Mouse (Mus musculus) forebrain, embryonic 10.5 days (tissue): ENCODE results near the gene Gchfr. TPM values are rescaled to one million over a fixed set of nuclear protein-coding genes. Genes with fewer than 3 reads are reported as not detected.

Experiments used
- DNase-seq: peaks from one replicate; pipeline ENCODE4 v3.0.0-alpha.2; 2017; ENCODE audit warnings: low spot score; ENCODE audit errors: extremely low spot score
- H3K27ac ChIP-seq: fragments of 300-500 bp; sonication (generic); 2 replicates; pipeline ENCODE4 v1.5.1; 2016; ENCODE audit warnings: mild to moderate bottlenecking
- H3K27me3 ChIP-seq: fragments of 300-500 bp; sonication (generic); 2 replicates; pipeline ENCODE4 v1.6.1; 2016; ENCODE audit warnings: mild to moderate bottlenecking; ENCODE audit not compliant: poor library complexity, severe bottlenecking
- H3K36me3 ChIP-seq: fragments of 300-500 bp; sonication (generic); replicated peaks from 2 replicates; pipeline ENCODE4 v1.6.1; 2016; ENCODE audit warnings: mild to moderate bottlenecking, moderate library complexity
- H3K4me1 ChIP-seq: fragments of 300-500 bp; sonication (generic); 2 replicates; pipeline ENCODE4 v1.6.1; 2016
- H3K4me3 ChIP-seq: fragments of 300-500 bp; sonication (generic); 2 replicates; pipeline ENCODE4 v1.5.1; 2016; ENCODE audit warnings: mild to moderate bottlenecking, moderate library complexity
- H3K9me3 ChIP-seq: fragments of 300-500 bp; sonication (generic); 2 replicates; pipeline ENCODE4 v1.6.1; 2016; ENCODE audit warnings: mild to moderate bottlenecking, moderate library complexity
- WGBS: fragments of 180-500 bp; shearing (Covaris S2); methylation state at CpG from one replicate; pipeline ENCODE4 v1.1.7; 2016; 5-methylcytosine and 5-hydroxymethylcytosine counted together
- polyA plus RNA-seq: library from polyadenylated mRNA; unstranded; fragments of >200 nt; fragmentation: Nextera tagmentation; extraction: Ambion mirVana; gene quantifications from 2 replicates; pipeline ENCODE4 v1.2.1, GENCODE M21; 2016

Gene Gchfr
- polyA plus RNA-seq, 1 experiment from 2014 or later: 5.6 TPM

- WGBS: 89% methylated on average over 5 of the region's 5 CpGs
- Histone ChIP-seq H3K27ac (no peak overlapping the region), H3K4me1 (peaks cover 28% of the 10 kb centered on the region), H3K36me3 (peaks cover 48% of the 10 kb centered on the region), H3K27me3 (no peaks in the 10 kb centered on the region), H3K9me3 (no peaks in the 10 kb centered on the region), H3K4me3 (no peak overlapping the region)
- no peak for DNase-seq
Measured at GRCm38 (mm10) chr2:119177384-119177939, 9.9 kb downstream of the Gchfr start.

- Histone ChIP-seq H3K9me3 (no peaks in the 10 kb centered on the region), H3K4me1 (no peaks in the 10 kb centered on the region), H3K4me3 (no peak overlapping the region), H3K27ac (no peak overlapping the region), H3K27me3 (no peaks in the 10 kb centered on the region), H3K36me3 (peaks cover 64% of the 10 kb centered on the region)
- no peak for DNase-seq
- 85% methylated on average over 7 of the region's 7 CpGs for WGBS
Measured at GRCm38 (mm10) chr2:119182914-119183313, 15.3 kb downstream of the Gchfr start.

- peak; percentile 86 for DNase-seq
- no peaks in the 10 kb centered on the region for H3K9me3 ChIP-seq
- H3K36me3 ChIP-seq: peaks cover 15% of the 10 kb centered on the region
- no peak overlapping the region for H3K27ac ChIP-seq
- no peaks in the 10 kb centered on the region for H3K27me3 ChIP-seq
- H3K4me3 ChIP-seq: peak overlapping the region; percentile 39
- peaks cover 7% of the 10 kb centered on the region for H3K4me1 ChIP-seq
- WGBS: 5% methylated on average over 15 of the region's 15 CpGs
Measured at GRCm38 (mm10) chr2:119189029-119189710, 21.6 kb downstream of the Gchfr start.

- H3K27me3 ChIP-seq: no peaks in the 10 kb centered on the region
- H3K9me3 ChIP-seq: no peaks in the 10 kb centered on the region
- no peaks in the 10 kb centered on the region for H3K36me3 ChIP-seq
- peaks cover 9% of the 10 kb centered on the region for H3K4me1 ChIP-seq
- no peak for DNase-seq
- no peak overlapping the region for H3K27ac ChIP-seq
- no peak overlapping the region for H3K4me3 ChIP-seq
- WGBS: 88% methylated on average over 5 of the region's 5 CpGs
Measured at GRCm38 (mm10) chr2:119190969-119191368, 23.4 kb downstream of the Gchfr start.

GRCm38 (mm10) chr2:119194140-119194539 is 26.6 kb downstream of the Gchfr start:
- DNase-seq: no peak
- Histone ChIP-seq H3K4me3 (no peak overlapping the region), H3K9me3 (no peaks in the 10 kb centered on the region), H3K27me3 (no peaks in the 10 kb centered on the region), H3K36me3 (no peaks in the 10 kb centered on the region), H3K4me1 (peaks cover 25% of the 10 kb centered on the region), H3K27ac (no peak overlapping the region)
- WGBS: 89% methylated on average over 5 of the region's 5 CpGs

GRCm38 (mm10) chr2:119196316-119197108 is 28.9 kb downstream of the Gchfr start:
- no peak for DNase-seq
- 21% methylated on average over 4 of the region's 4 CpGs for WGBS
- no peaks in the 10 kb centered on the region for H3K27me3 ChIP-seq
- no peak overlapping the region for H3K27ac ChIP-seq
- H3K4me1 ChIP-seq: peaks cover 22% of the 10 kb centered on the region
- H3K4me3 ChIP-seq: no peak overlapping the region
- H3K36me3 ChIP-seq: no peaks in the 10 kb centered on the region
- no peaks in the 10 kb centered on the region for H3K9me3 ChIP-seq

- DNase-seq: no peak
- Histone ChIP-seq H3K4me3 (no peak overlapping the region), H3K27me3 (no peaks in the 10 kb centered on the region), H3K36me3 (no peaks in the 10 kb centered on the region), H3K4me1 (peaks cover 22% of the 10 kb centered on the region), H3K27ac (no peak overlapping the region), H3K9me3 (no peaks in the 10 kb centered on the region)
- 83% methylated on average over 1 of the region's 1 CpGs for WGBS
Measured at GRCm38 (mm10) chr2:119197493-119197892, 29.9 kb downstream of the Gchfr start.

GRCm38 (mm10) chr2:119198049-119198448 is 30.5 kb downstream of the Gchfr start:
- 3% methylated on average over 1 of the region's 1 CpGs for WGBS
- Histone ChIP-seq H3K4me1 (peaks cover 26% of the 10 kb centered on the region), H3K36me3 (no peaks in the 10 kb centered on the region), H3K9me3 (no peaks in the 10 kb centered on the region), H3K27me3 (no peaks in the 10 kb centered on the region), H3K27ac (no peak overlapping the region), H3K4me3 (no peak overlapping the region)
- no peak for DNase-seq

- no peak for DNase-seq
- H3K27ac ChIP-seq: no peak overlapping the region
- 59% methylated on average over 3 of the region's 3 CpGs for WGBS
- H3K27me3 ChIP-seq: no peaks in the 10 kb centered on the region
- no peaks in the 10 kb centered on the region for H3K9me3 ChIP-seq
- no peaks in the 10 kb centered on the region for H3K36me3 ChIP-seq
- H3K4me3 ChIP-seq: no peak overlapping the region
- peaks cover 33% of the 10 kb centered on the region for H3K4me1 ChIP-seq
Measured at GRCm38 (mm10) chr2:119198934-119199333, 31.4 kb downstream of the Gchfr start.

- Histone ChIP-seq H3K27ac (no peak overlapping the region), H3K27me3 (no peaks in the 10 kb centered on the region), H3K9me3 (no peaks in the 10 kb centered on the region), H3K36me3 (no peaks in the 10 kb centered on the region), H3K4me3 (no peak overlapping the region), H3K4me1 (peaks cover 34% of the 10 kb centered on the region)
- DNase-seq: no peak
- 90% methylated on average over 5 of the region's 5 CpGs for WGBS
Measured at GRCm38 (mm10) chr2:119202914-119203453, 35.4 kb downstream of the Gchfr start.

- Histone ChIP-seq H3K4me3 (no peak overlapping the region), H3K9me3 (no peaks in the 10 kb centered on the region), H3K27ac (no peak overlapping the region), H3K4me1 (peaks cover 30% of the 10 kb centered on the region), H3K27me3 (no peaks in the 10 kb centered on the region), H3K36me3 (no peaks in the 10 kb centered on the region)
- 84% methylated on average over 4 of the region's 4 CpGs for WGBS
- DNase-seq: no peak
Measured at GRCm38 (mm10) chr2:119203871-119204460, 36.4 kb downstream of the Gchfr start.

GRCm38 (mm10) chr2:119207961-119208343 is 40.4 kb downstream of the Gchfr start:
- 20% methylated on average over 6 of the region's 6 CpGs for WGBS

More at GRCm38 (mm10) chr2:119207961-119208343, 40.4 kb downstream of the Gchfr start:
- DNase-seq: no peak
- Histone ChIP-seq H3K27ac (peak overlapping the region; percentile 93), H3K4me3 (peak overlapping the region; percentile 79), H3K27me3 (no peaks in the 10 kb centered on the region), H3K9me3 (no peaks in the 10 kb centered on the region), H3K4me1 (peaks cover 41% of the 10 kb centered on the region), H3K36me3 (peaks cover 27% of the 10 kb centered on the region)
